Mouse (Mus musculus) limb, embryonic 15.5 days (tissue): Measurements from ENCODE around the gene Capn5. TPM values are rescaled to one million over a fixed set of nuclear protein-coding genes. Genes with fewer than 3 reads are reported as not detected.

Experiments used
- ATAC-seq: fragments of 200-750 bp; cut with Nextera tagmentation; 2 replicates; pipeline ENCODE4 v1.8.0; 2017; ENCODE audit warnings: low read depth, moderate TSS enrichment; ENCODE audit not compliant: insufficient number of reproducible peaks, low FRiP score, low TSS enrichment
- H3K27ac ChIP-seq: fragments of 300-500 bp; sonication (generic); 2 replicates; pipeline ENCODE4 v1.5.1; 2015; ENCODE audit warnings: moderate library complexity, mild to moderate bottlenecking, inconsistent platforms
- H3K27me3 ChIP-seq: fragments of 300-500 bp; sonication (generic); 2 replicates; pipeline ENCODE4 v1.6.1; 2015; ENCODE audit warnings: inconsistent platforms
- H3K36me3 ChIP-seq: fragments of 300-500 bp; sonication (generic); 2 replicates; pipeline ENCODE4 v1.6.1; 2015; ENCODE audit warnings: inconsistent platforms
- H3K4me1 ChIP-seq: fragments of 300-500 bp; sonication (generic); 2 replicates; pipeline ENCODE4 v1.6.1; 2015; ENCODE audit warnings: inconsistent platforms
- H3K4me2 ChIP-seq: fragments of 300-500 bp; sonication (generic); 2 replicates; pipeline ENCODE4 v1.6.1; 2015; ENCODE audit warnings: mild to moderate bottlenecking, inconsistent platforms
- H3K4me3 ChIP-seq: fragments of 300-500 bp; sonication (generic); 2 replicates; pipeline ENCODE4 v1.5.1; 2015; ENCODE audit warnings: mild to moderate bottlenecking, inconsistent platforms
- H3K9ac ChIP-seq: fragments of 300-500 bp; sonication (generic); 2 replicates; pipeline ENCODE4 v1.6.1; 2015; ENCODE audit warnings: inconsistent platforms
- H3K9me3 ChIP-seq: fragments of 300-500 bp; sonication (generic); 2 replicates; pipeline ENCODE4 v1.6.1; 2016; ENCODE audit warnings: inconsistent platforms
- WGBS: fragments of 180-500 bp; shearing (Covaris S2); methylation state at CpG from one replicate; pipeline ENCODE4 v1.1.7; 2015; 5-methylcytosine and 5-hydroxymethylcytosine counted together
- polyA plus RNA-seq: library from polyadenylated mRNA; unstranded; fragments of >200 nt; fragmentation: Nextera tagmentation; extraction: Ambion mirVana; gene quantifications from 2 replicates; pipeline ENCODE4 v1.2.1, GENCODE M21; 2015

Capn5 gene
- 10.1 and 11.5 TPM in 2 replicates for polyA plus RNA-seq

DNA sequence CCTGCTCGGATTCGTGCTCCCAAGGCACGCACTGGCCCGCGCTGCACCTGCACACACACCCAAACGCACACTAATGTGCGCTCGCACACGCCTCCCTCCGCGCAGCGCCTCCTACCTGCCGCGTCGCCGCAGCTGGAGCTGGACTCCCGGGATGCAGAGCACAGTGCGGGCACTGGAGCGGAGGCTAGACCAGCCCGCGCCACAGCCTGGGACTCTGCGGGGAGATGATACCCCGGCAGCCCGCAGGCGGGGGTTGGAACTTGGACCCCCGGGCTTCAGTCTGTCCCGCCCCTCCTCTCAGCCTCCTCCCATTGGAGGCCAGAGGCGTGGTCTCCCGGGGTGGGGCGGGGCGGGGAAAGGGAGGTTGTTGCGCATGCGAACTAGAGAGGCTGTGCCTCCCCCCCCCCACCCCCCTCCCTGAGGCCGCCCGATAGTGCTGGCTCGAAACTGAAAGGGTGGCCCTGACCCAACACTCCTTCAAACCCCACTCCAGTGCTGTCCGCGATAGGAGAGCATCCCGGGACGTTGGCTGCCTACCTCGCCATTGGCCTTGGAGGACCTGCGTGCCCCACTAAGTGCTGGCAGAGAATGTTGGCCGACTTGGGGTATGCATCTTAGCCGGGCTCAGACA is at the start of gene Capn5:
Gene Capn5, minus strand, starts transcription at position 346 of the 631 bp plus-strand sequence.
- H3K36me3 ChIP-seq: no peaks in the 10 kb centered on the region
- peaks cover 15% of the 10 kb centered on the region for H3K4me1 ChIP-seq
- peak within 1 kb of the TSS; percentile 79 for H3K4me2 ChIP-seq
- H3K9me3 ChIP-seq: no peaks in the 10 kb centered on the region
- no peaks in the 10 kb centered on the region for H3K27me3 ChIP-seq
- H3K27ac ChIP-seq: peak within 1 kb of the TSS; percentile 9; the same call in 1 of the 2 replicates
- H3K9ac ChIP-seq: peak within 1 kb of the TSS; percentile 50
- WGBS: 2% methylated on average over 36 of the region's 44 CpGs
- ATAC-seq: peak; percentile 84
- peak within 1 kb of the TSS; percentile 78 for H3K4me3 ChIP-seq

GRCm38 (mm10) chr7:98223796-98224195 is 45.7 kb upstream of the Capn5 start:
- ATAC-seq: no peak
- H3K36me3 ChIP-seq: peaks cover 5% of the 10 kb centered on the region; the same call in 1 of the 2 replicates
- H3K27ac ChIP-seq: no peak overlapping the region
- WGBS: 95% methylated on average over 4 of the region's 4 CpGs
- no peaks in the 10 kb centered on the region for H3K4me1 ChIP-seq
- no peaks in the 10 kb centered on the region for H3K9me3 ChIP-seq
- no peaks in the 10 kb centered on the region for H3K27me3 ChIP-seq
- H3K4me2 ChIP-seq: no peak overlapping the region
- no peak overlapping the region for H3K4me3 ChIP-seq
- no peak overlapping the region for H3K9ac ChIP-seq

GRCm38 (mm10) chr7:98216713-98217112 is 38.6 kb upstream of the Capn5 start:
- Histone ChIP-seq H3K9ac (no peak overlapping the region), H3K9me3 (no peaks in the 10 kb centered on the region), H3K27me3 (no peaks in the 10 kb centered on the region), H3K4me2 (no peak overlapping the region), H3K4me1 (no peaks in the 10 kb centered on the region), H3K36me3 (peaks cover 3% of the 10 kb centered on the region; the same call in 1 of the 2 replicates), H3K4me3 (no peak overlapping the region), H3K27ac (no peak overlapping the region)
- ATAC-seq: no peak

DNA sequence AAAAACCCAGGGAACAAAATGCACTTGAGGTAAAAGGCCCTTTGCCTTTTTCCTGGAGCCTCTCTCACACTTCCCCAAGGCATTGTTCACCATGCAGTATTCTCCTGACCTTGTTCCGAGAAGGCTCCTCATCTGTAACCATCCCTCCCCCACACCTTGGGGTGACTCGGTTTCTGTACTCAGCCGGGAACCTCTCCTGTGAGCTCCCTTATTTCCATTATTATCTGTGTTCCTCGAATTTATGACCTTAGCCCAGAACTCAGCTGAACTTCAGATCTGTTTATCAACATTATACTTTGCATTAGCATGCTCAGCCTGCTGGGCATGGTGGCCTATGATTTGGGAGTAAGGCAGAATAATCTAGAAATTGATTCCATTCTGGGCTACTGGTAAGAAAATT is 24.9 kb upstream of the Capn5 start:
- H3K4me2 ChIP-seq: no peak overlapping the region
- no peak overlapping the region for H3K9ac ChIP-seq
- ATAC-seq: no peak
- no peaks in the 10 kb centered on the region for H3K27me3 ChIP-seq
- no peaks in the 10 kb centered on the region for H3K9me3 ChIP-seq
- H3K36me3 ChIP-seq: no peaks in the 10 kb centered on the region
- no peaks in the 10 kb centered on the region for H3K4me1 ChIP-seq
- no peak overlapping the region for H3K4me3 ChIP-seq
- WGBS: 78% methylated on average over 4 of the region's 4 CpGs
- H3K27ac ChIP-seq: no peak overlapping the region

GRCm38 (mm10) chr7:98201493-98202028 is 23.5 kb upstream of the Capn5 start:
- WGBS: 72% methylated on average over 5 of the region's 5 CpGs
- H3K4me1 ChIP-seq: no peaks in the 10 kb centered on the region
- H3K4me2 ChIP-seq: no peak overlapping the region
- H3K27ac ChIP-seq: no peak overlapping the region
- H3K9me3 ChIP-seq: no peaks in the 10 kb centered on the region
- ATAC-seq: no peak
- peaks cover 5% of the 10 kb centered on the region for H3K27me3 ChIP-seq
- H3K36me3 ChIP-seq: no peaks in the 10 kb centered on the region
- no peak overlapping the region for H3K9ac ChIP-seq
- H3K4me3 ChIP-seq: no peak overlapping the region

- WGBS: 91% methylated on average over 3 of the region's 3 CpGs
- no peak overlapping the region for H3K4me3 ChIP-seq
- no peak overlapping the region for H3K4me2 ChIP-seq
- H3K4me1 ChIP-seq: no peaks in the 10 kb centered on the region
- no peak overlapping the region for H3K9ac ChIP-seq
- peaks cover 16% of the 10 kb centered on the region for H3K27me3 ChIP-seq
- ATAC-seq: no peak
- no peaks in the 10 kb centered on the region for H3K36me3 ChIP-seq
- no peaks in the 10 kb centered on the region for H3K9me3 ChIP-seq
- H3K27ac ChIP-seq: no peak overlapping the region
Measured at GRCm38 (mm10) chr7:98200396-98200795, 22.3 kb upstream of the Capn5 start.

DNA sequence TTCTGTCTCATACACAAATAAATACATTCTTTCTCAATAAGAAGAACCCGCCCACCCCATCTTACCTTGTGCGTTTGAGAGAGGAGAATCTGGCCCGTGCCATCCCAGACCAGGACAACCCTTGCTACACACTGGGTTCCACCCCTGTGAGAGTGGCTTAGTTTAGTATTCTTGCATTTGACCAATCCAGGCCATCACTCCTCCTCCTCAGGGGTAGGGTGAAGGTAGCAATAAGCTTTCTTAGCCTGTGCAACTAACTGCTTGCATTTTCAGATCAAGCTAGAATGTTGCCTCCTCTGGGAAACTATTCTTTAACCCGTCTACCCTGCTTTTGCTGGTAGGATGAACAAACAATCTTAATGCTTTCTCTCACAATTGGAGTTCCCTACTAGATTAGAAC is 21.3 kb upstream of the Capn5 start, which contains the start of gene B3gnt6:
Gene B3gnt6, minus strand, starts transcription at position 101 of the 400 bp plus-strand sequence.
- H3K4me1 ChIP-seq: peaks cover 2% of the 10 kb centered on the region
- H3K27me3 ChIP-seq: peaks cover 27% of the 10 kb centered on the region
- no peak within 1 kb of the TSS for H3K4me3 ChIP-seq
- no peaks in the 10 kb centered on the region for H3K9me3 ChIP-seq
- H3K27ac ChIP-seq: no peak within 1 kb of the TSS
- H3K4me2 ChIP-seq: no peak within 1 kb of the TSS
- ATAC-seq: no peak
- H3K9ac ChIP-seq: no peak within 1 kb of the TSS
- 87% methylated on average over 4 of the region's 4 CpGs for WGBS
- no peaks in the 10 kb centered on the region for H3K36me3 ChIP-seq

DNA sequence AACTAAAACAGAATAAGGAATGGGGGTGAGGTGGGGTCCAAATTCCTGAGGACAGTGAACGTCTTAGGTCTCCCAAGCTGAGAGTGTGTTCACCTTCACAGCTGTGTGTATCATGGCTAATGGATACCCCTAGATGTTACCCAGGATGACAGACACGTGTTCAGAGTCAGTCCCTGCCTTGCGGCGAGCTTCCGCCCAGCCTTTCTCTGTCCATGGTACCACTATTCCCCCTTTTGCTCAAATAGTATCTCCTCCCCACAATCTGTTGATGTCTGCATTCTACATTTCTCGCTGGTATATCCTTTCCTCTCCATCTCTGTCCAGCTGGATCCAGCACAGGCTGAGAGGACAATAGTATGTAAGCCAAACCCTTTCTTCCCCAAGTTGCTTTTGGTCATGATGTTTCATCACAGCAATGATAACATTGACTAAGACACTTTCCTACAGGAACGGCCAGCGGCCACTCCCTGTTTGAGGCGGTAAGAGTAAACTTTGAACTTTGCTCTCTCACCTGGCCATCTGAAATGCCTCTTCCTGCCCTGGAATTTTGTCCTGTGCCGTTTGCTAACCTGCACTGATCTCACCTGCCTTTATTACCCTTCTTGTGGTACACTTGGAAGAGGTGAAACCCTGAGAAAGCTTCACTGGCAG is 17.2 kb upstream of the Capn5 start:
- 41% methylated on average over 10 of the region's 10 CpGs for WGBS
- no peak for ATAC-seq
- Histone ChIP-seq H3K9me3 (no peaks in the 10 kb centered on the region), H3K27ac (no peak overlapping the region), H3K4me3 (no peak overlapping the region), H3K27me3 (peaks cover 58% of the 10 kb centered on the region), H3K4me1 (peaks cover 15% of the 10 kb centered on the region), H3K36me3 (no peaks in the 10 kb centered on the region), H3K4me2 (no peak overlapping the region), H3K9ac (no peak overlapping the region)

DNA sequence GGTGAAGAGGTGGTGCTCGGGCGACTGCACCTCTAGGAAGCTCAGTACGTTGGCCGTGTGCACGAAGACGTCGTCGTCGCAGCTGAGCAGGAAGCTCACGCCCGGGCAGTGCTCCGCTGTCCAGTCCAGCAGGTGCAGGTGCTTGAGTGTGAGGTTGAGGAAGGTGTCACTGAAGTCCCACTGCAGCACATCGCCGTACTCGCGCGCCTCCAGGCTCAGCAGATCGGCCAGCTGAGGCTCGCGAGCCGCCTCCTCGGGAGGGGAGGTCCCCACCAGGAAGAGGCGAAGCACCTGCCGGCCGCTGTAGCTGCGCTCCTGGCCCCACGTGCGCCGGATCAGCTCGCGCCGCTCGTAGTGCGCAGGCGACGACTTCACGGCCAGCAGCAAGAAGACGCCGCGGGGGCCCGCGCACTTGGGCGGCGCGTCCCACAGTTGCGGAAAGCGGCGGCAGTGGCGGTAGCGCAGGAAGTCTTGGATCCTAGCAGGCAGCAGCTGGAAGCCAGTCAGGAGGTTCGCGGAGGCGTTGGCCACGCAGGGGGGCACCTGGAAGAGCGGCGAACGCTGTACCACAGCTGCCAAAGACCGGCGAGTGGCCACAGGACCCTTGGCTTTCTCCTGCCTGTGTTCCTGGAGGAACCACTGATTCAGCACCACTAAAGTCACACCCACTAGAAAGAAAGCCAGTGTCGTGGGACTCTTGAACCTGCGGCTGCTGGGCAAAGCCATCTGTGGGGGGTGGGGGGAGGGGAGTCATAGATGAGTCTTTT is 16.1 kb upstream of the Capn5 start:
- Histone ChIP-seq H3K27ac (no peak overlapping the region), H3K4me3 (peak overlapping the region; percentile 35), H3K4me2 (peak overlapping the region; percentile 60), H3K36me3 (no peaks in the 10 kb centered on the region), H3K4me1 (peaks cover 15% of the 10 kb centered on the region), H3K9me3 (no peaks in the 10 kb centered on the region), H3K9ac (no peak overlapping the region), H3K27me3 (peaks cover 58% of the 10 kb centered on the region)
- ATAC-seq: no peak
- WGBS: 2% methylated on average over 61 of the region's 61 CpGs

- no peak for ATAC-seq
- H3K4me2 ChIP-seq: peak overlapping the region; percentile 60
- H3K9me3 ChIP-seq: no peaks in the 10 kb centered on the region
- no peak overlapping the region for H3K9ac ChIP-seq
- no peak overlapping the region for H3K27ac ChIP-seq
- peaks cover 15% of the 10 kb centered on the region for H3K4me1 ChIP-seq
- H3K4me3 ChIP-seq: peak overlapping the region; percentile 35
- 7% methylated on average over 36 of the region's 36 CpGs for WGBS
- H3K36me3 ChIP-seq: no peaks in the 10 kb centered on the region
- H3K27me3 ChIP-seq: peaks cover 58% of the 10 kb centered on the region
Measured at GRCm38 (mm10) chr7:98193515-98194025, 15.5 kb upstream of the Capn5 start.

GRCm38 (mm10) chr7:98191571-98192250 is 13.6 kb upstream of the Capn5 start:
- WGBS: 63% methylated on average over 17 of the region's 17 CpGs
- Histone ChIP-seq H3K9me3 (no peaks in the 10 kb centered on the region), H3K4me2 (no peak overlapping the region), H3K9ac (no peak overlapping the region), H3K36me3 (no peaks in the 10 kb centered on the region), H3K4me3 (no peak overlapping the region), H3K4me1 (peaks cover 16% of the 10 kb centered on the region), H3K27me3 (peaks cover 54% of the 10 kb centered on the region), H3K27ac (no peak overlapping the region)
- ATAC-seq: no peak
